Mouse (Mus musculus): ENCODE data around the gene Arglu1. TPM values are rescaled to one million over a fixed set of nuclear protein-coding genes. Genes with fewer than 3 reads are reported as not detected.

The Arglu1 gene
- polyA plus RNA-seq (2015; fragmentation: Illumina TruSeq; extraction: RNeasy Lipid Tissue Mini Kit (QIAGEN cat#74804); ENCODE audit: insufficient read depth, low read depth, low replicate concordance): 42.7 TPM

DNA sequence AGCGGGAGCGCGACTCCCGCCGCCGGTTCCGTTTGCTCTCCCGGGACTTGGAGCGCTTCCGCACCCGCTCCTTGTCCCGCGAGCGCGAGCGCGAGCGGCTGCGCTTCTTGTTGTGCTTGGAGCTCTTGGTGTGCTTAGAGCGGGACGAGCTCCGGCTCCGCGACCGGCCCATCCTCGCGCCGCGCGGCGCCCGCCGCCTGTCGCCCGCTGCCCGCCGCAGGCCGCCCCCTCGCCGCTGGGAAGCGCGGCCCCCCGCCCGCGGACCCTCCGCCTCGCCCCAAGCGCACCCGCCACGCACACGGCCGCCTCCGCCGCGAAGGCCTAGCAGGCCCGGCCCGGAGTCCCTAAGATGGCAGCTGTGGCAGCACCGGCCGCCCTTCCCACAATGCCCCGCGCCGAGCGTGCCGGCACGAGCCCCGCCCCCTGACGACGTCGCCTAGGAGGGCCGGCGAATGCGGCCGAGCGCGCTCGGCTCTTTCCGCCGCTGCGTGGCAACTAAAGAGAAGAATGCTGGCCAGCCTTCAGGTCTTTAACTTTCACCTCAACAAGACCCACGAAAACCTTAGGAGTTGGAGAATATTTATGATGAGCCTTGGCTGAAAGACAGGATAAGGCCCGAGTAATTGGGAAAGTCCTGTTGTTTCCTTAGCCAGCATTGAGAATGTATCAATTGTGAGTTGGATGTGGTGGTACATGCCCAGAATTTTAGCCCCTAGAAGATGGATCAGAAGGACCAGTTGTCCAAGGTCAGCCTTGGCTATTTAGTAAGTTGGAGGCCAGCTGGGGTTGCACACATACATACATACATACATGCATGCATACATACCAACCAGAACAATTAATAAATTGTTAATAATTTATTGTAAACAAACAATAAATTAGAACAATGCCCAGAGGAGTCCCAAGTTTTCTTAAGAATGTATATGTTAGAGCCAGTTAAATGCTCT, at the start of gene Arglu1:
TSS of gene Arglu1 (minus strand) at position 376 of the 947 bp plus-strand sequence.

DNA sequence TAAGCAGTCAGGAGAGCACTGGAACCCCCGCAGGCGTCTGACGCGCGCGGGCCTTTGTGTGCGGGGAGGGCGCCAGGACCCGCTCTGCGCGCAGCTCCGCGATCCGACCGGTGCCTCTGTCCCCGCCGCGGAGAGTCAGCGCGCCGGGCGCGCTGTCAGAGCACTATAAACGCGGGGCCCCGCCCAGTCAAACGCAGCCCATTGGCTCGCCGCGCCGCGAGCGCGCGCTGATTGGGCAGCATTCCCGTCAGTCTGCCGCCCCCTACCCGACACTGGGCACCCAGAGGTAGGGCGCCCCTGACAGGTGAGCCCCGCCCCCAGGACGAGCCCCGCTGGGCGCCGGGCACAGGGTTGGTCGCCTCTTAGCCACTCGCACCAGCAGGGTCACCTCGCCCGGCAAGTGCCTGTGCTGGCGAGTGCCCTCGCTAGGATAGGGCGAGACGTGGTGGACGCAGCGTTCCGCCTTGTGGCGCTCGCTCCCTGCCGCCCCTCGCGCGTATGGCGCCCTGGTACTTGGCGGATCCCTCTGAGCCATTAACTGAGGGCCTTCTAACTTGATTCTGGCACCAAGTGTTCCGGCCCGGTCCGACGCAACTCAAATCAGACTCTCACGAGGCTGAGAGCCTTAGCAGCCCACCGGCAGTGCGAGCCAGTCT, 29.1 kb downstream of the Arglu1 start, which contains the start of gene Efnb2:
TSS of gene Efnb2 (minus strand) at position 140 of the 656 bp plus-strand sequence.

Other genes with a start within 250 kb of the Arglu1 start
- gene Efnb2, start 29.3 kb downstream of the Arglu1 start, polyA plus RNA-seq (2015; fragmentation: Illumina TruSeq; extraction: RNeasy Lipid Tissue Mini Kit (QIAGEN cat#74804); ENCODE audit: insufficient read depth, low read depth, low replicate concordance): 5.5 TPM